Mouse (Mus musculus) cerebellum, adult 9-10 months (tissue): Measurements from ENCODE around the gene Tbl3.
A peak's percentile ranks its signal among the peaks of the same experiment; 100 is the strongest.
"Not testable (repeated sequence)": the region's sequence is repeated elsewhere in the genome, so short reads cannot be mapped to it uniquely, and the experiment has no call there.

Experiments
- DNase-seq: peaks from one replicate; pipeline ENCODE4 v3.0.0; 2022

Gene Tbl3

GRCm38 (mm10) chr17:24725637-24726390, 18.4 kb upstream of the Tbl3 start:
- no peak for DNase-seq

DNA sequence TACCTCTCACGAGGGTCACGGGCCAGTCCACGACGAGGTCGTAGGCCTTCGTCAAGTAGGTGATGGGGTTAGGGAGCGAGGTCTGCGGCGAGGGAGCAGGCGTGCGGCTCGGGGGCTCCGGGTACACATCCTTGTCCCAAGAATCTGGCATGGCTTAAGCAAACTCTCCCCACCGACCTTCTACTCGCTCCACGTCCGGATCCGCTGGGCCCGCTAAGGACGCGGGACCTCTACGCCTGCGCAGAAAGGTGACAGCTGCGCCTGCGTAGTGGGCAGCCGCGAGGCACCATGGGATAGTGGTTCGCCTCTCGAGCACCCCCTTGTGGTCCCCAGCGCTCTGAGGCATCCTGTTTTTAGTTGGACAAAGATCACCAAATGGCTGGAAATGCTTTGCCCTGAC, 16.7 kb upstream of the Tbl3 start, which contains the start of gene Ndufb10:
Gene Ndufb10 (minus strand): TSS at position 295 of the 400 bp plus-strand sequence.
- DNase-seq: peak; percentile 97

GRCm38 (mm10) chr17:24723881-24724180, 16.4 kb upstream of the Tbl3 start:
- DNase-seq: no peak

- DNase-seq: no peak
These were observed 15.8 kb upstream of the Tbl3 start for GRCm38 (mm10) chr17:24723122-24723880.

DNA sequence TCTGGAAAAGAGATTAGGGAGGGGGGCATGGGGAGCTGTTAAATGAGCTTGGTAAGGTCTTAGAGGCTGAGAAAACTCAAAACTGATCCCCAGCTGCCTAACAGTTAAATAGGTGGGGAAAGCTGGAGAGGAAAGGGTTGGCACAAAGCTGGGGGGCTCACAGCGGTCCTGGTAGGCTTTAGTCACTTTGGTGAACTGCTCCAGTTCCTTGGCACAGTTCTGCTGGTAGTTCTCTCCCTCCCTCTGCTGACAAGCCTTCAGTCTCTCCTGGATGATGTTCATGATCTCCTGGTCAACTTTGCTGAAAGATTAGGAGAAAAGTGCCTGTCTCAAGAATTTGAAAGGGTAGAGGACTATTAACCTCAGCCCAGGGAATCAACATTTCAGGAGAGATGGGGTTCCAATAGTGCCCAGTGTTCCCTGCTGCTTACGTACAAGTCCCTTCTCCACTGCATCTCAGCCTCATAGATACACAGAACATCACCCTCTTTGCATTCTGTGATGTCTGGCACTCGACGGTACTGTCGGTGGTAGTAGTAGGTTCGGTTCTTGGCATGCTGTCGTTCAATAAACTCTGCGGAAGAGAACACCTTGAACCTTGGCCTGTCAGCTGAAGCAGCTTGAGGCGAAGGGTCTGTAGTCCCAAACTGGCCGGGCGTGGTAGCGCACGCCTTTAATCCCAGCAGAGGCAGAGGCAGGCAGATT, 14.9 kb upstream of the Tbl3 start:
- DNase-seq: no peak

DNA sequence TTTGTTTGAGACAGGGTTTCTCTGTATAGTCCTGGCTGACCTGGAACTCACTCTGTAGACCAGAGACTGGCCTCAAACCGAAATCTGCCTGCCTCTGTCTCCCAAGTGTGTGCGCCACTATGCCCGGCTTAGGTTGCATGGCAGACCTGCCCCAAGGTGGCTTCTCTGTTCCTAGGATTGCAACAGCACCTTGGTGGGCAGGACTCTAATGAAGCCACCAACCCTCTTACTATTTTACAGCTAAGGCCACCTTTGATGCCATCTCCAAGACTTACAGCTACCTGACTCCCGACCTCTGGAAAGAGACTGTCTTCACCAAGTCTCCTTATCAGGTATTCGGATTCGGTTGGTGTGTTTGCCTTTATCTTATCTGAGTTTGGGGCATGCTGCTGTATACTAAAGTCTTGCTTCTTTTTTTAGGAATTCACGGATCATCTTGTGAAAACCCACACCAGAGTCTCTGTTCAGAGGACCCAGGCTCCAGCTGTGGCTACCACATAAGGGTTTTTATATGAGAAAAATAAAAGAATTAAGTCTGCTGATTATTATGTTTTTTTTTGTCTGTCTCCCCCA, 14.0 kb upstream of the Tbl3 start:
- not testable (repeated sequence) for DNase-seq

DNA sequence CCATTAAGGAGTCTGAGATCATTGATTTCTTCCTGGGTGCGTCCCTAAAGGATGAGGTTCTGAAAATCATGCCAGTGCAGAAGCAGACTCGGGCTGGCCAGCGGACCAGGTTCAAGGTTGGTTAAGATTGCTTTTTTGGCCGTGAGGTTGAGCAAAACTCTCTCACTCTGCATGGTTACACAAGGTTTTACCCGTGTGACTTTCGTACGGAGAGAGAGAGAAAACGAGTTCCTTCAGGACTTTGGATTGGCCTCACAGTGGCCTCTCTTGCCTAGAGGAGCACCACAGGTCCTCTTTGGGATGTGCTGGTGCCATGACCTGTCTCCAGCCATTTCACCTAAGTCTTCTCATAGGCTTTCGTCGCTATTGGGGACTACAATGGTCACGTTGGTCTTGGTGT, 13.2 kb upstream of the Tbl3 start:
- not testable (repeated sequence) for DNase-seq

GRCm38 (mm10) chr17:24719494-24720222, 12.2 kb upstream of the Tbl3 start:
- peak; percentile 97 for DNase-seq

- not testable (repeated sequence) for DNase-seq
These were observed 11.5 kb upstream of the Tbl3 start for GRCm38 (mm10) chr17:24718938-24719337.

DNA sequence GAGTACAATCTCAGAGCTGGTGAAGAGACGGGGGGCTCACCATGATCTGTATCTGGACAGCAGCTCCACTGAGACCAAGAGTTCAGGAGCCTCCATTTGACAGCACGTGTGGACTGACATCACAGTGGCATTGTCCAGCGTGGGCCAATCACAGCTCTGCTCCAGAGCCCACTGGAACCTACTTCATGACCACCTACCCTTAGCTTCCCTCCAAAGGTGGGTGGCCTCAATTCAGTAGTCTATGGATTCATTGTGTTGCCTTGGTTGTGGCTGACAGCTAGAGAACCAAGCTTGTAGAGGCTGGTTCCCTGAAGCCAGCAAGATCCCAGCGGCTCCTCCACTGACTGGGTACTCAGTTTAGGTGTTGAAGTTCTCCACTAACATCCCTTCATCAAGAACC, 10.5 kb upstream of the Tbl3 start, which contains the start of the genes Rnf151 and Rps2:
Gene Rnf151 (minus strand): TSS at position 121 of the 400 bp plus-strand sequence.
Gene Rps2 (plus strand): TSS at position 174 of the 400 bp plus-strand sequence.
- DNase-seq: no peak

DNA sequence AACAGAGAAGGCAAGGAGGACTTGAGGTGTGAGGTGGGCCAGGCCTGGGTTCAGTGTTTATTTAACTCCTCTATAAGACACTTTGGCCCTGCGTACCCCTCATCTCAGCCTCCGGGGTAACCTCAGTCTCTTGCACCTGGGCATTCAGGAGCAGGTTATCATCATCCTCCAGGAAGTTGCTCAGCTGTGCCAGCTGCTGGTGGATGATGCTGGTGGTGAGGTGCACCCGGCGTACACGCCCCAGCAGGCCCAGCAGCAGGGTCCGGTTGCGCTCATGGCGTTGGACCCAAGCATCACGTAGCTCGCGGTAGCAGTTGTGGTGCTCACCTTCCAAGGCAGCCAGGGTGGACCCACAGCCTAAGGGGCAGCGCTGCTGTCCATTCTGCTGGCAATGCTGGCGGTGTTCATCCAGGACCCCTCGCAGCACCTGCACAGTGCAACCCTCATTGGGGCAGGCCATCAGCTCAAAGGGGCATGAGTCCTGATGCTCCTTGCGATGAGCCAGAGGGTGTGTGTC, 8.8 kb upstream of the Tbl3 start:
- no peak for DNase-seq

DNA sequence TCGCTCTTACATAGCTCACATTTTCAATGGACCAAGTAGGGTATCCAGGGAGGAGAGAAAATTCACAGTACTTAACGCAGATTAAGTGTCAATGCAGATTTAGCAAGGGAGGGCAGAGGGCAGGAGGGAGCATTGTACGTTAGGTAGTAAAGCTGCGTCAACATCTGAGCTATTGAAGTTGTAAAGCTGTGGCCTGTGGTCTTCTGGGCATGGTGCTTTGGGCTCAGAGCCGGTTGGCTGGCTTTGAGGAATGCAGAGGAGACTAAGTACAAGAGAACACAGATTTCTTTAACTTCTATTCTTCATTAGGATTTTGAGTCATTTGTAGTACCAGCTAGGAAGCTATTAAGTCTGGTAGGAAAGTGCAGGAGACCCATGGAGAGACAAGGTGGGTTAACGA, 8.1 kb upstream of the Tbl3 start:
- no peak for DNase-seq

- DNase-seq: peak; percentile 53
These were observed 1.2 kb upstream of the Tbl3 start for GRCm38 (mm10) chr17:24708646-24709045.

DNA sequence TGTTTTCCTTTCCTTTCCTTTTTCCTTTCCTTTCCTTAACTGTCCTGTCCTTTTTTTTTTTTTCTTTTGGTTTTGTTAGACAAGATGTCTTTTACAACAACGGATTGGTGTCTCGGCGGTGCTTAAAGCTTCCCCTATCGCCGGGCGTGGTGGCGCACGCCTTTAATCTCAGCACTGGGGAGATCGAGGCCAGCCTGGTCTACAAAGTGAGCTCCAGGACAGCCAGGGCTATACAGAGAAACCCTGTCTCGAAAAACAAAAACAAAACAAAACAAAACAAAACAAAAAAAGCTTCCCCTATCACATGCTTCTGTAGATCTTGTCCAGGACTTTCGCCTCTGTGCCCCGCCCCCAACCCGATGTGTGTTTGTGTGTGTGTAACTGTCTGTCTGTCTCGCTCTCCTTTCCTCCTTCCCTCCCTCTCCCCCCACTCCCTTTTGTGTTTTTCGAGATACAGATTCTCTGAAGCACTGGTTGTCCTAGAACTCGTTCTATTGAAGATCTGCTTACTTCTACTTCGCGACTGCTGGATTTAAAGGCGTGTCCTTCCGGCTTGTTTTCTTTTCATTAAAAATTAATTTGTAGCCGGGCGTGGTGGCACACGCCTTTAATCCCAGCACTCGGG, 453 bp upstream of the Tbl3 start:
- no peak for DNase-seq

DNA sequence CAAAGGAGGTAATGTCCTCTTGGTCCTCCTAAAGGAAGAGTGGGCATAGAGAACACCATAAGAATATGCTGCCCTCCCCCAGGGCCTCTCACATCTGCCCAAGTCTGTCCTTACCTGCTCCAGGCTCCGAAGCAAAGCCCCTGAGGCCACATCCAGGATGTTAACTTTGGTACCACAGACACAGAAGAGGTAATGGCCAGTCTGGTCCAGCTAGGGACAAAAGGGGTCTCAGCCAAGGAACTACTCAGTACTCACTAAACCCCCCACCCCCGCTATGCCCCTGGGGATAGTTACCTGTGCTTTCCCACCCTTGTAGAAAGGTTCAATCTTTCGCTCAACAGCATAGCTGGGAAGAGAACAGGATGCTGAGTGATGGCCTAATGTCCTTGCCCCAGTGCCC, 1.6 kb downstream of the Tbl3 start:
- DNase-seq: peak; percentile 31

DNA sequence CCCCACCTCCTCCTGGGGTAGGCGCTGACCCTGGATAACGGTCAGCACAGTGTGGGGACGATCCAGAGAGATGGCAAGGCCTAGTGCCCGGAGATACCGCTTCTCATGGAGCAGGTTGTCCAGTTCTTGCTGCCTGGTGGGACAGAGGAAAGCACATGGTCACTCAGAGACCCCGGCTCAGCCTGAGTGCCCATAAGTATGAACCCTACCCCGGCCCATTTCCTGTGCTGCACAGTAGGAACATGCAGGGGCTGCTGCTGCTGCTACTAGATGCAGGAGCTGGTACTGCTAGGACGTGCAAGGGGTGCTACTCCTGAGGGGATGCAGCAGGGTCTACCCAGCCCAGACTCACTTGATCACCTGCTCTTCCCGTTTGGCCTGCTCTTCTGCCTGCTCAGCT, 6.2 kb downstream of the Tbl3 start:
- no peak for DNase-seq

- DNase-seq: no peak
These were observed 8.0 kb downstream of the Tbl3 start for GRCm38 (mm10) chr17:24699473-24699872.

DNA sequence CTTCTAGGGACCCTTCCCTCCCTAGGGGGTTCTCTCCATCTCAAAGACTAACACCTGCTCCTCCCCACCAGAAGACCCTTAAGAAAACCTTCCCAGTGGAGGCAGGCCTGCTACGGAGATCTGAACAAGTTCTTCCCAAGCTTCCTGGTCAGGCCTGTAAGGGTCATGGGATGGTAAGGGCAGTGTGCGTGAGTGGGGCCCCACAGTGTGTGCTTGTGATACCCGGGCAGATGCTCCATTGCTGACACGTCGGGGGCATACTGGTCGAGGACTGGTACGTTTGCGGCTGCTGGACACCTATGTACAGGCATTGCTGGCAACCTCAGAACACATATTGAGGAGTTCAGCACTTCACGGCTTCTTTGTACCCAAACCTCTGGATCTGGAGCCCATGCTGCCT, 8.7 kb downstream of the Tbl3 start:
- DNase-seq: no peak

DNA sequence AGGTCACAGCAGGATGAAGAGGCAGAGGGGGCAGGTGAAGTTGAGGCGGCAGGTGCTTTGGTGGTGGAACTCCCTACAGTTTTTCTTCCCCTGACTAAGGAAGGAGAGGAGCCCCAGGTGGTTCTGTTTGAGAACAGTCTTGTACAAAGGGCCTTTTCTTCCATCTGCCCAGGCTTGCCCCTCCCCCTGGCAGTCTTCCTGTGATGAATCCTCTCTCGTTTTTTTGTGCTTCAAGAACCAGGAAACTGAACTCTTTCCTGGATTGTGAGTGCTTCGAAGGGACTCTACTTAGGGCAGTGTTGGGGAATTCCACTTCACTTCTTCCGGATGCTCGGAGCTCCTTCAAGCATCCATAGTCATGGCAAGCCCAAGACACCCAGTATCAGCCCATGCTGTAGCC, 9.5 kb downstream of the Tbl3 start:
- DNase-seq: no peak

DNA sequence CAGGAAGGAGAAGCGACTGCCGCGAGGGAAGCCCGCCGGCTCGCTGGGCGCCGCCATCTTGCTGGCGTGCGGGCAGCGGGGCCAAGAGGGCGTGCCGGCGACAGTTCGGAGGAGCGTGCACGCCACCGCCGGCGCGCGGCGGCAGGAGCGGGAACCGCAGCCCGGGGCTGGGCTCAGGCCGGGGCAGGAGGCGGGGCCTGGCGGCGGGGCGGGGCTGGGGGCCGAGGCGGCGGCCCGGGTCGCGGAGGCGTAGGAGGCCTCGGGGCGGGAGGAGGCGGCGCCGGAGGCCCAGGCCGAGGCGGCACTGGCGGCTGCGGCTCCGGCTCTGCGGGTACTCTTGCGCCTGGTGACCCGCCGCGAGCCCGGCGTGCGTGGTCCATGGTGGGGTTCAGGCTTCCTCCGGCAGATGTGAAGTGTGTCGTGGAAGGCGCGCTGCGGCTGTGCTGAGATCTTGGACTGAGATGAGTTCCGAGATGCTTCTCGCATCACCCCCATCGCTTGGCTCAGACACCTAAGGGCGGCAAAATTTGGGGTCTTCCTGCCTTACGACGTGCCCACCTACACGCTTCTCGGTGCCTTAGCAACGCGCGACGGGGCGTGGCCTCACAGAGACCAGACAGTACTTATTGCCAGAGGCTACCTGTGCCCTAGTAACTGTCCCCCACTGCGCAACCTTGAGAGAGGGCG, 11.3 kb downstream of the Tbl3 start, which contains the start of the genes Gfer and Noxo1:
Gene Gfer (minus strand): TSS at position 146 of the 687 bp plus-strand sequence.
Gene Noxo1 (plus strand): TSS at position 224 of the 687 bp plus-strand sequence.
- peak; percentile 83 for DNase-seq
